Mouse (Mus musculus) activated CD4-positive, CD25-positive, alpha-beta regulatory T cell, adult 4 months (primary cell): Measurements from ENCODE around the gene Vwa7. TPM values are rescaled to one million over a fixed set of nuclear protein-coding genes. Genes with fewer than 3 reads are reported as not detected.
"Not testable (repeated sequence)": the region's sequence is repeated elsewhere in the genome, so short reads cannot be mapped to it uniquely, and the experiment has no call there.

Experiments
- ATAC-seq: one replicate; pipeline ENCODE4 v1.8.0; 2017
- polyA plus RNA-seq, 2 experiments: library from polyadenylated mRNA; unstranded; fragments of 100-300 nt; shearing (Covaris generic); gene quantifications; one replicate each; pipeline ENCODE4 v1.2.1; 2017

Gene Vwa7
- under 1 TPM; 0.11 to 0.12 TPM for polyA plus RNA-seq

DNA sequence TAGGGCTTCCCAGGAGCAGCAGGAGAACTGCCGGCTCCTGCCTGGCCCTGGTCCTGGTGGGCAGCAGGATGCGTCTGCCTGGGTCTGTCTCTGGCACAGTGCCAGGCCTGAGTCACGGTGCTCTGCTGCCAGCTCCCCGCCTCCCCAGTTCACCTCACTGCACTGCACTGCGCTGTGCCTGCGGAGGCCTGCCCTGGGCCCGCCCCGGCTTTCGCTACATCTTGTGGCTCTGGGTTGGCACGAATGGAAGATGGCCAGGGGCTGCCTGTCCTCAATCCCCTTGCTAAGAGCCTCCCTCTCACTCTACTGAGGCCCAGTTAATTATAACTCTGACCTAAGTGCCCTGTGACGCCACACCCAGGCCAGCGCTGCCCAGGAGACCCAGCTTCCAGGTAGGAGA, at the start of gene Vwa7:
Gene Vwa7 (plus strand): TSS at position 204 of the 400 bp plus-strand sequence.
- no peak for ATAC-seq

DNA sequence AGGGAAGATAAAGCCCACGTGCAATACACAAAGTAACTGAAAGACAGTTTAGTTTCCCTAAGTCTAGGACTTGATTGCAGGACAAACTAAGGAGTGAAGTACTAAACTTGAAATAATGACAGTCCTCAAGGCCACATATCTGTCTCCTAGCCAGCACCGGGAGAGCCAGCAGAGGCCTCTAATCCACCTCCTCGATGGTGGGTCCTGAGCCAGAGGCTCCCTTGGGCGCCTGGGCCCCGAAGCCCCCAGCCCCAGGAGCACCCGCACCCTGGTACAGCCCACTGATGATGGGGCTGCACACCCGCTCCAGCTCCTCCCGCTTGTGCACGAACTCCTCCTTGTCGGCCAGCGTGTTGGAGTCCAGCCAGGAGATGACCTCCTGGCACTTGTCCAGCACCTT, 46.6 kb upstream of the Vwa7 start, which contains the start of gene Gm20481:
Gene Gm20481 (plus strand): TSS at position 91 of the 400 bp plus-strand sequence.
- not testable (repeated sequence) for ATAC-seq

DNA sequence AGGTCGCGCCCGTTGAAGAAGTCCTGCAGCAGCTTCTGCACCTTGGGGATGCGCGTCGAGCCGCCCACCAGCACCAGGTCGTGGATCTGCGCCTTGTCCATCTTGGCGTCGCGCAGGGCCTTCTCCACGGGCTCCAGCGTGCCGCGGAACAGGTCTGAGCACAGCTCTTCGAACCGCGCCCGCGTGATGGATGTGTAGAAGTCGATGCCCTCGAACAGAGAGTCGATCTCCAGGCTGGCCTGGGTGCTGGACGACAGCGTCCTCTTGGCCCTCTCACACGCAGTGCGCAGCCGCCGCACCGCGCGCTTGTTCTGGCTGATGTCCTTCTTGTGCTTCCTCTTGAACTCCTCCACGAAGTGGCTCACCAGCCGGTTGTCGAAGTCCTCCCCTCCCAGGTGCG, 45.5 kb upstream of the Vwa7 start:
- ATAC-seq: not testable (repeated sequence)

DNA sequence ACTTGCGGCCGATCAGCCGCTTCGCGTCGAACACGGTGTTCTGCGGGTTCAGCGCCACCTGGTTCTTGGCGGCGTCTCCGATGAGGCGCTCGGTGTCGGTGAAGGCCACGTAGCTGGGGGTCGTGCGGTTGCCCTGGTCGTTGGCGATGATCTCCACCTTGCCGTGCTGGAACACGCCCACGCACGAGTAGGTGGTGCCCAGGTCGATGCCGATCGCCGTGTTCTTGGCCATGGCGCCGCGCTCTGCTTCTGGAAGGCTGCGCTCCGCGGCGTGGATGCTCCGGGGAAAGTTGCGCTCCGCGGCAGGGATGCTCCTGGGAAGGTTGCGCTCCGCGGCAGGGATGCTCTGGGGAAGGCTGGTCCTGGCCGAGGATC, 44.7 kb upstream of the Vwa7 start:
- ATAC-seq: peak; percentile 13

DNA sequence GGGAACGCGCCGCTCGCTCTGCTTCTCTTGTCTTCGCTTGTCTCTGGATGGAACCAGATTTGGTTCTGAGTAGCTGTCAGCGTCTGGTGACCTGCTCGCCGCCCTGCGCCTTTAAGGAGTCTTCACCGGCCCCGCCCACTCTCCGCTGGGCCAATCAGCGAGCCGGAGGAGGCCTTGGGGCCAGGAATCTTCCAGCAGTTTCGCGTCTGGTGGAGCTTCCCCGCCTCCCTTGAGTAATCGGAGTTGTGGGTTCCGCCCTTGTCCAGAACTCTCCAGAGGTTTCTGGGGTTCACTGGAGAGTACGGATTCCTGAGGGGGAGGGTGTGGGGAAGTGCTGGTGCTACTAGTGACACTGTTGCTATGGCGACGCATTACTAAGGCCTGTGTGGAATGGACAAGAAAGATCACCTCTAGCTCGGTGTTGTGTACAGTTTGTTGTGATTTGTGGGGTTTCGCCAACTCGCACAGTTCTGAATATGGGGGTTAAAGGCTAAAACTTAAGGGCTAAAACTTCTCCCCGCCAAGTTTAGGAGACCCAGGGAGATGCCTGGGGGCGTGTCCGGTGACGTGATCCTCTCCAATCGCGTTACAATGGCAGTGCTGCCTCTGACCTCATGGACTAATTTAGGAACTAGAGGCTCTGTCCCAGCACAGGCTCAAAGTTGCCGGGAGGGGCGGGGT, 44.2 kb upstream of the Vwa7 start, which contains the start of the genes Hspa1a and Hspa1l:
Gene Hspa1a (minus strand): TSS at position 88 of the 681 bp plus-strand sequence.
Gene Hspa1l (plus strand): TSS at position 635 of the 681 bp plus-strand sequence.
- ATAC-seq: peak; percentile 95

DNA sequence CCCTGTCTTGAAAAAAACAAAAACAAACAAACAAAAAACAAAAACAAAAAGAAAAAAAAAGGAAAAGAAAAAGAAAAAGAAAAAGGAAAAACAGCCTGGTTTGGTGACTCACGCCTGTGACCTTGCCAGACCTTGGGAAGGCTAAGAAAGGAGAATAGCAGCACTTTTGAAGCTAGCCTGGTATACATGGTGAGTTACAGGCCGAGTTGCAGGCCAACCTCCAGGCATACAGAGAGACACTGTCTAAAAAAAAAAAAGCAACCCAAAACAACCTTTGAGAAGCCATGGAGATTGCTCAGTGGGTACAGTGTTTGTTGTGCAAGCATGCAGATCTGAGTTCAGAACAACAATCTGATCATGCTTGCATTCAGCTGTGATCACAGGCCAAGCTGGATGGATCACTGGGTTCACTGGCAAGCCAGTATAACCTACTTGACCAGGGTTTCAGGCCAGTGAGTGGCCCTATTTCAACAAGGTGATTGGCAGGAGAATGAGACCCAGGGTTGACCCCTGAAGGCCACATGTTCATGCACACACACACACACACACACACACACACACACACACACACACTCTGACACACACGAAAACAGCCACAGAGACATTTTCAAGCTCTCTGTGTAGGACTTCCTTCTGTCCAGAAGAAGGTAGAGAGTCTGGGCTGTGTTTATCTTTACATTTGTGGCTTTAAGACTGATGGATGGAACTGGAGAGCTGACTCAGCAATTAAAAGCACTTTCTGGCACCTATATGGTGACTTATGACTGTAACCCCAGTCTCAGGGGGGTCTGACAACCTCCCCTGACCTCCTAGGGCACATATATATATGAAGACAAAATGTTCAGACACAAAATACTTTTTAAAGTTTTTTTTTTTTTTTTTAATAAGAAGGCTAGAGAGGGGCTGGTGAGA, 40.5 kb upstream of the Vwa7 start:
- no peak for ATAC-seq

GRCm38 (mm10) chr17:34977000-34977399, 39.4 kb upstream of the Vwa7 start:
- ATAC-seq: no peak

DNA sequence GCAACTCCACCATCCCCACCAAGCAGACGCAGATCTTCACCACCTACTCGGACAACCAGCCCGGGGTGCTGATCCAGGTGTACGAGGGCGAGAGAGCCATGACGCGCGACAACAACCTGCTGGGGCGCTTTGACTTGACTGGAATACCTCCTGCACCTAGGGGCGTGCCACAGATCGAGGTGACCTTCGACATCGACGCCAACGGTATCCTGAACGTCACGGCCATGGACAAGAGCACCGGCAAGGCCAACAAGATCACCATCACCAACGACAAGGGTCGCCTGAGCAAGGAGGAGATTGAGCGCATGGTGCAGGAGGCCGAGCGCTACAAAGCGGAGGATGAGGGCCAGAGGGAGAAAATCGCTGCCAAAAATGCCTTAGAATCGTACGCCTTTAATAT, 38.1 kb upstream of the Vwa7 start:
- ATAC-seq: no peak

DNA sequence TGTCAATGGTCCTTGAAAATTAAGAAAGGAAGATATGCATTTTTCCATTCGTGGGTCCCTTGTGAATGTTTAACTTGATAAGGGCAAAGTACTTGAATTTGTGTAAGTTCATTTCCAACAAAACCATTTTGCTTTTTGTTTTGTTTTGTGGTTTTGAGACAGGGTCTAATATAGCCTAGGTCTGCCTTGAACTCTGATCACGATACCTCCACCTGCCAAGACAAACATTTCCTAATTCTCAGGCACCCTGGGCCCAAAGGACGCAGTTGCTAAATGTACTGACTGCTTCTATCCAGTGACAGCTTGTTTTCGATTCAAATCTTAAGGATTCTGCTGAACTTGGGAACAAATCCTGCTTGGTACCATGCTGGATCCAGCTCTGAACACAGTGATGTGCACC, 36.7 kb upstream of the Vwa7 start:
- ATAC-seq: no peak

- ATAC-seq: peak; percentile 45
These were observed 35.7 kb upstream of the Vwa7 start for GRCm38 (mm10) chr17:34980655-34981054.

GRCm38 (mm10) chr17:34981690-34982180, 34.6 kb upstream of the Vwa7 start, which contains the start of gene Lsm2:
TSS of gene Lsm2 (plus strand) at chr17:34981862.
- peak; percentile 86 for ATAC-seq

DNA sequence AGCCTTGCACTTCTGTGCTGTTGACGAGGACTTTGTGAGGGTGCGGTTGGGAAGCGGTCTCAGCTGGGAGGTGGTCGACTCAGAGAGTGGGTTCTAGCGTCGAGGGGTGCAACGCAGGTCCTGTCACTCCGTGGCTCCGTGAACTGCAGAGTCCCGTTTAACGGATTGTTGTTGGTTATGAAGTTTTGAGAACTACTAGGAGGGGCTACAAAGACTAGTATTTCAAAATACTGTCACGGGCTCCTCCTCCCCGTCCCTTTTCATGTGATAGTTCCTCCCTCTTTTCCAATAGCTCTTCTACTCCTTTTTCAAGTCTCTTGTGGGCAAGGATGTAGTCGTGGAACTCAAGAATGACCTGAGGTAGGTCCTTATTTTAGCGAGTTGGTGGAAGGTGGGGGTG, 34.1 kb upstream of the Vwa7 start:
- no peak for ATAC-seq

DNA sequence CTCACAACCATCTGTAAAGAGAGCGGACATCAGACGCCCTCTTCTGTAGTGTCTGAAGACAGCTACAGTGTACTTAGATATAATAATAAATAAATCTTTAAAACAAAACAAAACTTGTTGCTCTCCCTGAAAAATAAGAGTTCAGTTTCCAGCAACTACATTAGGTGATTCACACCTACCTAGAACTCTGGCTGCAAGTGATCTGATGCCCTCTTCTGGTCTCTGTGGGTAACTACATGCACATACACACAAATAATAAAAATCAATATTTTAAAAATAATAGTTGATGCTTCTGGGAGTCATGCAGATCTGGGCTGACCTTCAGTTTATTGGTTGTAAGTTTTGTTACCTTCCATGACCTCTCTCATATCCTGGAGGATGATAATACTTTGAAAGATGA, 32.2 kb upstream of the Vwa7 start:
- ATAC-seq: no peak

DNA sequence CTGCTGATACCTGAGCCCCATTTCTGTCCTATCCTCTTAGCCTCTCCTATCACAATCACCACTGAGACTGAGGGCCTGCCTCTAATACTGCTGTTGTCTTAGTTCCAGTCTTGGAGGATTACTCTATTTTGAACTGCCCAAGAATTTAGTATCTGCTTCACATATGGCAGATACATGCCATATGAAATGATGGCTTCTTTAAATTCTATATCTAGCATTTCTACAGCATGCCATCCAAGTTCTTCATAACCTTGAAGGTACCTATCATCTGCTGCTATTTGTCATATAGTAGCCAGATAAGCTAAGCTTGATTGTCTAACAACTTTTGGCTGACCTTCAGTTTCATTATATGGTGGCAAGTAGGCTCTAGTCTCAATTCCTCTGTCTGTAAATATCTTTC, 21.6 kb upstream of the Vwa7 start:
- no peak for ATAC-seq

DNA sequence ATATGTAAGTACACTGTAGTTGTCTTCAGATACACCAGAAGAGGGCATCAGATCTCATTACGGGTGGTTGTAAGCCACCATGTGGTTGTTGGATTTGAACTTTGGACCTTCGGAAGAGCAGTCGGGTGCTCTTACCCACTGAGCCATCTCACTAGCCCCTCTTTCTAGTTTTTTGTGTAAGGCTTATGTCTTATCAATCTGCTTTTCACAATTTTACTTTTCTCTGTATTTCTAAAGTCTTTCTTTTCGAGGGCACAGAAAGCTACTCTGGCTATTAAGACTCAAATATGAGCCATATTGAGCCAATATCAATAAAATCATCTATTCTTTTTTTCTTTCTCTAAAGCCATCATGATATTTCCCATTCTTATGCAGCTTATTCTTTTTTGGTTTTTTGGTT, 21.2 kb upstream of the Vwa7 start:
- ATAC-seq: not testable (repeated sequence)

GRCm38 (mm10) chr17:34995927-34996326, 20.5 kb upstream of the Vwa7 start:
- ATAC-seq: not testable (repeated sequence)

DNA sequence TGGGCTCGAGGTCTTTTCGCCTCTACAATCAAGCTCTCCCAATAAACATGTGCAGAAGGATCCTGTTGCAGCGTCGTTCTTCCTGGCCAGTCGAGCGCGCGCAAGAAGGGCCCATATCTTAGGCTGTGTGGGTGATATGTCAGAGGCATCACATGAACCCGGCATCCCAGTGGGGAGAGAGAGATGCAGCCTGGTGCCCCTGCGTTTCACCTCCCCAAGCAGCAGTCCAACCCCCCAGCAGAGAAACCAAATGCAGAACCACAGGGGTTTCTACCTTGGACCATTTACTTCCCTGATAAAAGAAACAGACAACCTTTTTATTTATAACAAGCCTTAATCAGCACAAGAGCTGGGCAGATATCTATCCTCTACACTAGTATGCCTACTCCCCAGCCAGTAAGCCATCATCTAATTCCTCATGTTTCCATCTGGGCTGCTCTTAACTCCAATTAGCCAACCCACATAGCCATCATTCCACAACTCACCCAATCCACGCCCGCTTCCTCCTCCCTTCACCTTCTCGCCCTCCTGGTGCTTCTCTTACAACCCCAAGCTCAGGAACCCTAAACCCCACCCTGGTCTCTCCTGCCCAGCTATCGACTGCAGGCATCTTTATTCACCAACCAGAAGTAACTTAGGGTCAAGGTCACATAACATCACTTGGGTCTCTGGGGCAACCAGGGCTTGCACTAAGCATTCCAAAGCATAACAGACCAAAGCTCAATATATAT, 19.8 kb upstream of the Vwa7 start:
- no peak for ATAC-seq

DNA sequence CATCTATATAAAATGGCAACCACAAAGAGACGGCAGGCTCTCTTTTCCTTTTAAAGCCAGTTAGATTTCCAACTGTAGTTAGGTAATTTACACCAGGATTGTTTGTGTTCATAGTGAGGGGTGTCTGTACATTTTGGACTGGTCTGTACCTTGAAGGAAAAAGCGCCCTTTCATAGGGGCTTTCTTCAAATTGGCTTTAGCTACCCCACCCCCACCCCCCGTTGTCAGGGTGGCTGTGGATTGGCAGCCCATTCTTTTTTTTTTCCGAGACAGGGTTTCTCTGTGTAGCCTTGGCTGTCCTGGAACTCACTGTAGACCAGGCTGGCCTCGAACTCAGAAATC, 19.3 kb upstream of the Vwa7 start:
- ATAC-seq: no peak

DNA sequence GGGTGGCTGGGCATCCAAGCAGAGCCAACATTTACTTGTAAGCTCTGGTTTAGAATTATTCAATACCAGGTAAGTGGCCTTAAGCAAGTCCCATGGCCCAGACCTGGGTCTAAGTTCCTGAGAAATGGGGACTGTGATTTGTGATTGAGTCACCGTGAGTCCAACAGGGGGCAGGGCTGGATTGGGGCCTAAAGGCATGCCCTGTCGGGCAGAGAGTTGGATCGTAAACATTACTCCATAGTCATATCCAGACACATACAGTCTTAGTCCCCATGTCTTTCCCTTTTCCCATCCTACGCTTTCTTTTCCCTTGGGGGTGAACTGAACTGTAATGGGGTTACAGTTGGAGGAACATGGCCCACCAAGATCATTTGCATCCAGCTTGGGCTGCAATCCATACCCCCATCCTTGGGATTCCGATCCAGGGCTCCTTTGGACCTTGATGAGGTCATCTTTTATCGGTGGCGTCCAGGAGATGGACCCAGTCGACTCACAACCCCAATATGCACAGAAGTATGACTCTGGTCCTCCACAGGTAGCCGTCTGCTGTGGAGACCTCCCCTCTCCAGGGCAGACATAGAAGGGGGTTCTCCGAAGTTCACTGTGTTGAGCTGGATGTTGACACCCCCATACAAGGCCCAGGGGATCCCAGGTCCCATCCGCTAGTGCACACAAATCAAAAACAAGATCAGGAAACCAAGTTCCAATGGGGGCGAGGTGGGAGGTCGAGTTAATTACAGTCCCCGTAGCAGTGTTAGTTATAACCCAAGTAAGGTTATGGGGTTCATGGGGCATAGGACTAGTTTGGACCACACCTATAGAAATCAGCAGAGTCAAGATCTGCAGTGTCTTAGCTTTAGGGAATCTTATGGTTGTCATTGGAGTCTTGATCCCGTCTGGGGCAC, 17.6 kb upstream of the Vwa7 start:
- no peak for ATAC-seq

- ATAC-seq: peak; percentile 32
These were observed 16.3 kb upstream of the Vwa7 start for GRCm38 (mm10) chr17:34999871-35000716.
